Mouse (Mus musculus) spleen, postnatal 14 days (tissue): Measurements from ENCODE around the gene Eif3a.
A peak's percentile ranks its signal among the peaks of the same experiment; 100 is the strongest.

Experiments used
- DNase-seq, 2 experiments: peaks; one replicate each; pipeline ENCODE4 v3.0.0; 2021 to 2022; ENCODE audit warnings: low spot score in 2 of 2

Gene Eif3a

DNA sequence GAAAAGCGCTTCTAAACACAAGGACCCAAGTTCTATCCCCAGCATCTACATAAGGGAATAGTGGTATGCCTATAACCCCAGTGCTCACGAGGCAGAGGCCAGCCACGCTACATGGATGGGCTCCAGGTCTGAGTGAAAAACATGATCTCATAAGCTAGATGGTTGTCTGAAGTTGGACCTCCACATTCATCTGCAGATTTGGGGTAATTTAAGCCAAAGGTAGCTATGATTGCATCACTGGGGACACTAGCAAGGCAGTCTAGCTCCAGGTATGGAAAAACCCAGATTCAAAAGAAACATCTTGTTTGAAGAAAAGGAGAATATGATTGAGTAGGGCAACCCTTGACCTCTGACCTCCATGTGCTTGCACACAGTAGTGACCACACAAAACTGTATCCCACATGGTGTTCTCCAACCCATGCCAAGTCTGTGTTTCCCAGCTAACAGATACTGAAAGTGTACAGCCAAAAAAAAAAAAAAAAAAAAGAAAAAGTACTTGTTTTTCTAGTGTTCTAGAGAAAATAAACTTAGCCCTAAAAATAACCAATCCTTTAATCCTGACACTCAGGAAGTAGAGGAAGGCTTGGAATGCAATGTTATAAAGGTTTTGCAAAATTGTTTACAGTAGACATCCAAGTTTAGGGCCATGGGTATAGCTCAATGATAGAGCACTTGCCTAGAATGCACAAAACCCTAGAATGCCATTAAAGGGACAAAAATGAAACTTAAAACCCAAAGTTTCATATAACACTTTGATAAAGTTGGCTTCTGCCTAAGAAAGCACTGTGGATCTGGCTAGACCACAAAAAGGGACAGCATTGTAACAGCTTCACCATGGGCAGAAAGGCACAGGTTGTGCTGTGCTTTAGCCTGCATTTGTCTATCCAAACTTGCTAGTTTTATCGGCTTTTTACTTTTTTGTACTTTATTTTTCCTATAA lies 31.3 kb downstream of the Eif3a start:
- no peak for DNase-seq

DNA sequence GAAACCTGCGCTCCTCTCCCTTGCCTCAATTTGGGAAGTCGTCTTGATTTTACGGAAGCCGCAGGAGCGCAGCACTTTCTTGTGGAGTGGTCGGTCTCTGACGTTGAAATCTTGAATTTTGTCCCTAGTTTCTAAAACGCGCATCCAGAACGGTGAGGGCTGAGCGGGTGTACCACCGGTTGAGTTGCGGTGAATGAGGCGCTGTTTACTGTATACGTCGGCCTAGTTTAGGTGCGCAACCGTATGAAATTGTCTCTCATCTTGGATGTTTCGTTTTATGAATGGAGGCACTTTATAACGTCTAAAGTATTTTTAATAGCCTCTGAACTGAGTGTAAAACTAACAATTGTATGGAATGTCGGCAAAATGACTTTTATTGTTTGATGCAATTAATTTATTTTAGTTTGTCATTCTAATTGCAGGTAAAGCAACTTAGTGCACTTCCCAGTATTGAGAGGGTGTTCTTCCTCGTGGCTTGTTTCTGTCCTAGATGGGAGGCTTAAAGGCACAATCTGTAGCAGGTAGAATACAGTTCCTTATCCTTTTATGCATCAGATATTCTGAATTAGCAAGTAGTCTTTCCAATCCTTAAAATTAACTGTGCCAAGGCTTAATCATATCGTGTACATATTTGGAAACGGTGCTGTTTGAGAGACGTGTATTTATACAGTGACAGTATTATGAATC lies 33.2 kb downstream of the Eif3a start:
- no peak for DNase-seq

DNA sequence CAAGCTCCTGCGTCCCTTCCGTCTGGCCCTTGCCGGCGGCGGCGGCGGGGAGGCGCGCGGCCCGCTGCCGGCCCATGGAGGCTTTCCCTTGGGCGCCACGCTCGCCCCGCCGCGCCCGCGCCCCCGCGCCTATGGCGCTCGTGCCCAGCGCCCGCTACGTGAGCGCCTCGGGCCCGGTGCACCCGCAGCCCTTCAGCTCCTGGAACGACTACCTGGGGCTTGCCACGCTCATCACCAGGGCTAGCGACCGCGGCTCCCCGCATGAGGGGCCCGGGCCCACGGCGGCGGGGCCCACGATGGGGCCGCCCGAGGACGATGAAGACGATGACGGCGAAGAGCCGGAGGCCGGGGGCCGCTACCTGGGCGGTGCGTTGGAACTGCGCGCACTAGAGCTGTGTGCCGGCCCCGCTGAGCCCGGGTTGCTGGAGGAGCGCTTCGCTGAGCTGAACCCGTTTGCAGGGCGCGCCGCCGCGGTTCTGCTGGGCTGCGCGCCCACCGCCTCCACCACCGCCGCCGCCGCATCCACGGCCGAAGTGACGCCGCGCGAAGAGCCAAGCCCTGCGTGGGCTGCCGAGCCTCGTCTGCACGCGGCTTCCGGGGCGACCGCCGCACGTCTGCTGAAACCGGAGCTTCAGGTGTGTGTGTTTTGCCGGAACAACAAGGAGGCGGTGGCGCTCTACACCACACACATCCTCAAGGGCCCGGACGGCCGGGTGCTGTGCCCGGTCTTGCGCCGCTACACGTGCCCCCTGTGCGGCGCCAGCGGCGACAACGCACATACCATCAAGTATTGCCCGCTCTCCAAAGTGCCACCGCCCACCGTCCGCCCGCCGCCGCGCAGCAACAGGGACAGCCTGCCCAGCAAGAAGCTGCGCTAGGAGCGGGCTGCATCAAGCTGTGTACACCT lies 34.0 kb downstream of the Eif3a start:
- peak; percentile 42 to 51 for DNase-seq

DNA sequence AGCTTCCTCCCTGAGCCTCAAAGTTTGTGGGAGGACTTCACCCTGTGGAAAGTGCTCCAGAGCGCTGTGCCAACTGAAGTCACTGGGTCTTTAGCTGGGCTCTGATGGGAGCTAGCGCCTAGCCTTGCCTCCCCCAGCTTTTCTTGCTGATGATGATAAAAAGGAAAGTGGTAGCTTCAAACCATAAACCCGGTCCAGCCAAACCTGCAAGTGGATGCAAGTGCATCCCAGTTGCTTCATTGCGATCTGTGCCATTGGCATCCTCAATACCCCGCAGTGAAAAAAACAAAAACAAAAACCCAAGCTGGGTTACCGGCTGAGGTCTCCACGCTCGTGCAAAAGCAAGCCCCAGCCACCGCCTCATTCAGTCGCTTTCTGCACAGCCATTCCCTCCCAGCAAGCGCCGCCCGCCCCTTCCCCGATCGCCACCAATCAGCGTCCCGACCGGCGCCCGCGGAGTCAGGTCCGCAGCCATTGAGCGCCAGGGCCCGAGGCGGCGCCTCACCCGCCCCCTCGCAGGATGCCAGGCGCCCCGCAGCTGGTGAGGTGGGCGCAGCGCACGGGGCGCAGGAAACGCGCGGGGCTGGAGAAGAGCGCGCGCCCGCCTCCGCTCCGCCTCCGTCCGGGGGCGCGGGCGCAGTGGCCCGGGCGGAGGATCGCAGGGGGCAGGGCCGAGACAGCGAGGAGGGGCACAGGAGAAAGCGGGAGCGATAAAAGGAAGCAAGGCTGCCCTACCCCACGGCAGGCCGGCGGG lies 34.8 kb downstream of the Eif3a start, which contains the start of gene Nanos1:
Nanos1 (plus strand) TSS at position 550 of the 754 bp plus-strand sequence.
- peak; percentile 84 to 87 for DNase-seq

DNA sequence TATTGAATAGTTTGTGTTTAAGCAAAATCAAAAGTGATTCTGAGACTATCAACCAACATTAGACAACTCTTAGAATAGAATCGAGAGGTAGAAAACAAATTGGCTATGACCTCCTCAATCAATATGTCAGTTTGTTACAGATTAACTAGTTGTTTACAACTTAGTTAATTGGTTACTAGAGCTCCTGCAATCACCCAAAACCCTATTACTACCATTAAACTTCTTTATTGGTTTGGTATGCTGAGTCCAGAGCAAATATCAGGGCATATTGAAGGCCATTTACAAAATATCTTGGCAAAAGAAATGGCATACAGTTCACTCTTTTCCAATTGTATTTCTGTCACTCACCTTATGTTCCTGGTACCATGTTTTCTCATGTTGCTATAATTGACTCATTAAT lies 42.7 kb downstream of the Eif3a start:
- no peak for DNase-seq

DNA sequence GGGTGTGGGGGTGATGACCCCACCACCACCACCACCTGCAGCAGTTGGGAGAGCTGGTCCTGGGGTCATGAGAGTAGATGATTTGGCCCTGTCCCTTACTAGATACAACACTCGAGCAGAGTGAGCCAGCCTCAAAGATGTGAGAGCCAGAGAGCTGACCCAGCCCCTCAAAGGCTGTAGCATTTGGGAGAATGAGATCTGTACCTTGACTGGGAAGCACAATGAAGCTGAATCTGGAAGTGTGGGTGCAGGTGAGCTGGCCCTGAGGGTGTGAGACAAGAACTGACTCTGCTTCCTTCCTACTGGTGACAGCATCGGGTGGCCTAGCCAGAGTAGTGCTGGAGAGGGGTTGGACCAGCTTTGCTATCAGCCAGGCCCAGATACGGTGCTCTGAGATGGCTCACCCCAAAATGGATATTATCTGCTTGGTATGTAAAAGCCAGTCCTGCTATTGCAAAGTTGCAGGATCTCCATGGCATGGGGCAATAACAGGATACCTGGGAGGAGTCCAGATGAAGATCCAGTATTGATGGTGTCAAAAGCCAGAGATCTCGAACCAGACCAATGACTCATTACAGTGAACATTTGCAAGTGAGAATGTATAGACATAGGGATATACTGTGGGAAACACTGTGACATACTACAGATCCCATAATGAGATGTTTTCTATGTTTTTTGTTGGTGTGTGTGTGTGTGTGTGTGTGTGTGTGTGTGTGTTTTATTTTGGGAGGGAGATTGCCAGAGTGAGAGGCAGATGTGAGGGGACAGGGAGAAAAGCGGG lies 46.5 kb downstream of the Eif3a start:
- peak in 1 of 2 experiments; percentile 13 for DNase-seq

DNA sequence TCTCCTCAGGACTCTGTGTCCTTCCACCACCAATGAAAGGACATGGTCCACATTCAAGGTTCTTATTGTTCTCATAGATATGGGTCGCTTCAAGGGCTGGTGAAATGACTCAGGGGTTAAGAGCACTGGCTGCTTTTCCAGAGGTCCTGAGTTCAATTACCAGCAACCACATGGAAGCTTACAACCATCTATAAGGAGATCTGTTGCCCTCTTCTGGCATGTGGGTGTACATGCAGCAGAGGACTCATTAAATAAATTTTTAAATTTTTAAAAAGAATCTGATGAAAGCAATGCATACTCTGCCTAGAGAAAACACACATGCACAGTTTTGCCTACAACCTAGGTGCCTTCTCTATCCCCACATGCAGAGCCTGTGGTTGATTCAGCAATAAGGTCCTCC lies 49.9 kb downstream of the Eif3a start:
- no peak for DNase-seq

DNA sequence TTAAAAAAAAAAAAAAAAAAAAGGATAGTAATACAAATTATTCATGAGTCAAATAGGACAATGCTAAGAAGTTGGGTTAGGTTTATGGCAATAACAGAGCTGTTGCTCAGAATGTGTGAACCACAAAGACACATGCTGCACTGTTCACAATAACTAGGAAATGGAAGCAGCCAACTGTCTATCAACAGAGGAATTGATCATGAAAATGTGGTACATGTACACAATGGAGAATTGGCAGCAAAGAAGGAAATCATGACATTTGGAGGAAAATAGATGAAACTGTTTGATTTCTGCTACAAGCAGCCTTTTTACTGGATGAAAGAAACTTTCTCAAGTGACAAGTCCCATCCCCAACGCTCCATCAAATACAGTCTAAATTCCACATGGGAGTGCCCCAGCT lies 58.5 kb downstream of the Eif3a start:
- no peak for DNase-seq

DNA sequence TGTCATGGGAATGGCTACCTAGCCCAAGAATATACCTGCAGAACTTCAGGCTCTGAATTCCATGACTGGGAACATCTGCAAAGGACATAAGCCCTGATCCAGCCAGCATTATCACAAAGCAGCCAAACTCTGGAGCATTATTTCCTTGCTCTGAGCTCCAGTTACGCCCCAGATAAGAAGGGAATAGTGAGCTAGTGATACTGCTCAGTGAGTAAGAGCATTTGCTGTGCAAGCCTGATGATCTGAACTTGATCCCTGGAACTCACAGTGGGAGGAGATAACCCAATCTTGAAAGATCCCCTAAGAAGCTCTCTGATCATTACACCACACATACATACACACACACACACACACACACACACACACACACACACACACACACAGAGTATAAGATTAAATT lies 59.2 kb downstream of the Eif3a start:
- no peak for DNase-seq

DNA sequence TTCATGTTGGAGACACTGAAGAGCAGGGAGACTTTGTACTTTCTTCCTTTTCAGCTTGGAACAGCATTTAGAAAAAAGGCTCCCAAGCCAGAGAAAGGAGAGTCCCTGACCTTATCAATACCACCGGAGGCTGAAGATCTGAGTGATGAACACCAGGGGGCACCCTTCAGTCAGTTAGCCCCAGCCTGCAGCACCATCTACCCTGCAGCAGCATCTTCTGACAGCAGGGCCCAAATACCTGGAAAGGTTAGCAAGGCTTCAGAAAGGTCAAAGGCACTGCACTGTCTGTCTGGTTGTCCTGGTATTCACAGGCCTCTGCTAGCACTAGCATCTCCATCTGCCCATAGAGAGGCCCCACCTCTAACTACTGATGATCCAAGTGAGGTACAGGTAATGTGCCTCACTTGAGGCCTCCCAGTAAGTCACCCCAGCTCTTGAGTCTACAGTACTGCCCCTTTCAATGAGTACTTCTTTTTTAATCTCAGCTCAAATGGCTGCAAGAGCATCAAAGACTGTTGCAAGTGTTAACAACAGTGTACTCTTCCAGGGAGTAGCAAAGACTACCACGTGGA lies 60.1 kb downstream of the Eif3a start:
- peak; percentile 21 to 37 for DNase-seq

DNA sequence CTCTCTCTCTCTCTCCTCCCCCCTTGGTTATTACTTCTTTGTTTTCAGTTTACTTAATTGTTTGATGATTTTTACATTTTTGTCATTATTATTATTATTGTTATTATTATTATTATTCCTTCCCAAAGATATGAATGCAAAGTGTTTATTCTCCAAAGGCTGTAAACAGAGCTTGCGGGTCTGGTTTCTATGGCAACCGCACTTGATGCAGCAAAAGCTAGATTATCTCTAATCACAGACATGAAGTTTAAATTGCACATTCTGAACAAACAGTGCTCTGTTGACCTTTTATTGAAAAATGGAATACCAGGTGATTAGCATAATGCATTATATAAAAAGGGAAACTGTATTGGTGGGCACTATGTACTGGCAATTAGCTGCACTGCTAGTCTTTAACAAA lies 74.1 kb downstream of the Eif3a start:
- no peak for DNase-seq

DNA sequence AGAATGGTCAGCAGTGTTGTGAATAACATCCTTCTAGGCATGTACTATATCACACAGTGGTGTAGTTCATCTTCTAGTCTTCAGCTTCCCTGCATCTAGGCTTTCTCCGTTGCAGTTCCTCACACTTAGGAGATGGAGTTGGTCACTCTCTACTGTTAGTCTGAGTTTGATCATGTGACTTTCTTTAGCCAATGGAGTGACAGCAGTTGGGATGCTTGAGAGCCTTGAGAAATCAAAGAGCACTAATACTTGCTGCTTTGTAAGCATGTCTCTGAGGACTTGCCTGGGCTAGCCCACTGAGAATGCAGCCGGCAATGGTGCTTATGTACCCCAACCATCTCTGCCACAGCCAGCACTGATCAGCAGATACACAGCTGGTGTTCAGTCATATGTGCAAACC lies 77.9 kb downstream of the Eif3a start:
- no peak for DNase-seq
